Mouse (Mus musculus) olfactory bulb, adult 2 months (tissue): ENCODE measurements at regions not wholly inside any gene's neighbourhood (a gene's known extent, or its start where the extent isn't known, plus 50 kb on each side); places are given as distances from the start of the nearest gene placed in this dataset.

Experiments used
- H3K27ac ChIP-seq: fragments of 200-500 bp; 2 replicates; pipeline ENCODE4 v1.5.1; 2012; ENCODE audit warnings: low read depth, low read length; ENCODE audit not compliant: insufficient read depth
- H3K4me1 ChIP-seq: fragments of 200-500 bp; 2 replicates; pipeline ENCODE4 v1.6.1; 2012; ENCODE audit warnings: low read length; ENCODE audit not compliant: control insufficient read depth, insufficient read depth
- H3K4me3 ChIP-seq: fragments of 200-500 bp; 2 replicates; pipeline ENCODE4 v1.5.1; 2012; ENCODE audit warnings: mild to moderate bottlenecking, low read depth, low read length, moderate library complexity; ENCODE audit not compliant: insufficient read depth
- CTCF ChIP-seq: fragments of 200-500 bp; IDR thresholded peaks from 2 replicates; pipeline ENCODE4 v1.5.1; 2012; ENCODE audit warnings: low read depth, mild to moderate bottlenecking, low read length, moderate library complexity; ENCODE audit not compliant: insufficient read depth
- POLR2A ChIP-seq: fragments of 200-500 bp; IDR thresholded peaks from 2 replicates; pipeline ENCODE4 v1.6.1; 2012; ENCODE audit warnings: mild to moderate bottlenecking, low read depth, low read length, moderate library complexity; ENCODE audit not compliant: insufficient read depth
- WGBS: fragments of 180-500 bp; shearing (Covaris S2); methylation state at CpG from one replicate; pipeline ENCODE4 v1.1.7; 2018; 5-methylcytosine and 5-hydroxymethylcytosine counted together

- H3K4me3 ChIP-seq = no peak overlapping the region
- no peak overlapping the region for H3K27ac ChIP-seq
- no peak for TF ChIP-seq CTCF
- TF ChIP-seq POLR2A = no peak
- 86% methylated on average over 10 of the region's 10 CpGs for WGBS
- no peaks in the 10 kb centered on the region for H3K4me1 ChIP-seq
Observed at GRCm38 (mm10) chr6:143393543-143394207, 226.7 kb downstream of the Etnk1 start.

- Histone ChIP-seq H3K27ac (no peak overlapping the region), H3K4me1 (no peaks in the 10 kb centered on the region), H3K4me3 (no peak overlapping the region)
- WGBS = 94% methylated on average over 15 of the region's 15 CpGs
- TF ChIP-seq POLR2A = no peak
- no peak for TF ChIP-seq CTCF
Observed at GRCm38 (mm10) chr6:143394377-143394776, 227.4 kb downstream of the Etnk1 start.

- no peak overlapping the region for H3K27ac ChIP-seq
- H3K4me1 ChIP-seq = peaks cover 6% of the 10 kb centered on the region; the same call in 1 of the 2 replicates
- WGBS = 10% methylated on average over 8 of the region's 8 CpGs
- H3K4me3 ChIP-seq = no peak overlapping the region
- TF ChIP-seq POLR2A (no peak), CTCF (no peak)
Observed at GRCm38 (mm10) chr6:143401436-143401835, 234.4 kb downstream of the Etnk1 start.

GRCm38 (mm10) chr6:143401921-143402320 lies 234.9 kb downstream of the Etnk1 start:
- TF ChIP-seq POLR2A (no peak), CTCF (no peak)
- H3K4me3 ChIP-seq = no peak overlapping the region
- H3K27ac ChIP-seq = no peak overlapping the region
- 49% methylated on average over 7 of the region's 7 CpGs for WGBS
- H3K4me1 ChIP-seq = peaks cover 6% of the 10 kb centered on the region; the same call in 1 of the 2 replicates

GRCm38 (mm10) chr6:143402766-143403165 lies 235.7 kb downstream of the Etnk1 start:
- WGBS = 86% methylated on average over 7 of the region's 7 CpGs
- Histone ChIP-seq H3K27ac (no peak overlapping the region), H3K4me3 (no peak overlapping the region), H3K4me1 (peaks cover 6% of the 10 kb centered on the region; the same call in 1 of the 2 replicates)
- TF ChIP-seq POLR2A (no peak), CTCF (no peak)

GRCm38 (mm10) chr6:143404521-143404920 lies 237.5 kb downstream of the Etnk1 start:
- 79% methylated on average over 4 of the region's 4 CpGs for WGBS
- TF ChIP-seq CTCF (no peak), POLR2A (no peak)

GRCm38 (mm10) chr6:143412056-143412455 lies 245.0 kb downstream of the Etnk1 start:
- no peak overlapping the region for H3K27ac ChIP-seq
- TF ChIP-seq CTCF = no peak
- TF ChIP-seq POLR2A = no peak
- H3K4me3 ChIP-seq = no peak overlapping the region
- H3K4me1 ChIP-seq = peaks cover 2% of the 10 kb centered on the region; the same call in 1 of the 2 replicates
- WGBS = 82% methylated on average over 5 of the region's 5 CpGs

More at GRCm38 (mm10) chr6:143404521-143404920, 237.5 kb downstream of the Etnk1 start:
- H3K4me1 ChIP-seq = peaks cover 6% of the 10 kb centered on the region; the same call in 1 of the 2 replicates
- H3K4me3 ChIP-seq = no peak overlapping the region
- no peak overlapping the region for H3K27ac ChIP-seq

GRCm38 (mm10) chr6:143412721-143413120 lies 245.7 kb downstream of the Etnk1 start:
- peaks cover 2% of the 10 kb centered on the region; the same call in 1 of the 2 replicates for H3K4me1 ChIP-seq
- H3K4me3 ChIP-seq = no peak overlapping the region
- H3K27ac ChIP-seq = no peak overlapping the region
- TF ChIP-seq CTCF (no peak), POLR2A (no peak)
- 95% methylated on average over 6 of the region's 6 CpGs for WGBS

GRCm38 (mm10) chr6:143414590-143415382 lies 247.8 kb downstream of the Etnk1 start:
- WGBS = 65% methylated on average over 27 of the region's 27 CpGs
- H3K27ac ChIP-seq = peak overlapping the region; percentile 54; the same call in 1 of the 2 replicates
- 0 out of 2 replicates have a peak overlapping the region, but pooled peaks have one; percentile 15 for H3K4me3 ChIP-seq
- peaks cover 2% of the 10 kb centered on the region; the same call in 1 of the 2 replicates for H3K4me1 ChIP-seq
- no peak for TF ChIP-seq POLR2A
- TF ChIP-seq CTCF = no peak
